Mouse (Mus musculus) limb, embryonic 14.5 days (tissue): ENCODE data around the gene Cnksr1. TPM values are rescaled to one million over a fixed set of nuclear protein-coding genes. Genes with fewer than 3 reads are reported as not detected.
"Not testable (repeated sequence)": the region's sequence is repeated elsewhere in the genome, so short reads cannot be mapped to it uniquely, and the experiment has no call there.

Experiments used
- ATAC-seq: fragments of 200-750 bp; cut with Nextera tagmentation; 2 replicates; pipeline ENCODE4 v1.8.0; 2017; ENCODE audit warnings: low read depth, moderate number of reproducible peaks, moderate TSS enrichment; ENCODE audit not compliant: low FRiP score
- DNase-seq: peaks from one replicate; pipeline ENCODE4 v3.0.0-alpha.2; 2015; ENCODE audit warnings: low spot score
- H3K27ac ChIP-seq: fragments of 300-500 bp; sonication (generic); replicated peaks from 2 replicates; pipeline ENCODE4 v1.5.1; 2014; ENCODE audit warnings: low read depth, mild to moderate bottlenecking, low read length, moderate library complexity, mixed read lengths
- H3K27me3 ChIP-seq: fragments of 300-500 bp; sonication (generic); 2 replicates; pipeline ENCODE4 v1.6.1; 2014; ENCODE audit warnings: low read length, mixed read lengths; ENCODE audit not compliant: control insufficient read depth, insufficient read depth
- H3K36me3 ChIP-seq: fragments of 300-500 bp; sonication (generic); 2 replicates; pipeline ENCODE4 v1.6.1; 2014; ENCODE audit warnings: mild to moderate bottlenecking, low read length, moderate library complexity, mixed read lengths; ENCODE audit not compliant: control insufficient read depth, insufficient read depth
- H3K4me1 ChIP-seq: fragments of 300-500 bp; sonication (generic); 2 replicates; pipeline ENCODE4 v1.6.1; 2014; ENCODE audit warnings: antibody characterized with exemption, low read length, mixed read lengths; ENCODE audit not compliant: control insufficient read depth, insufficient read depth
- H3K4me2 ChIP-seq: fragments of 300-500 bp; sonication (generic); replicated peaks from 2 replicates; pipeline ENCODE4 v1.6.1; 2014; ENCODE audit warnings: low read depth, mild to moderate bottlenecking, low read length, moderate library complexity; ENCODE audit not compliant: severe bottlenecking
- H3K4me3 ChIP-seq: fragments of 300-500 bp; sonication (generic); replicated peaks from 2 replicates; pipeline ENCODE4 v1.5.1; 2014; ENCODE audit warnings: low read length
- H3K9ac ChIP-seq: fragments of 300-500 bp; sonication (generic); 2 replicates; pipeline ENCODE4 v1.6.1; 2014; ENCODE audit warnings: mild to moderate bottlenecking, low read depth, low read length, moderate library complexity; ENCODE audit not compliant: severe bottlenecking
- H3K9me3 ChIP-seq: fragments of 300-500 bp; sonication (generic); 2 replicates; pipeline ENCODE4 v1.6.1; 2016; ENCODE audit warnings: low read length; ENCODE audit not compliant: control insufficient read depth
- POLR2A ChIP-seq: fragments of 200-500 bp; IDR thresholded peaks from 2 replicates; pipeline ENCODE4 v1.8.0; 2012; ENCODE audit warnings: inconsistent platforms, mild to moderate bottlenecking, moderate library complexity, borderline replicate concordance; ENCODE audit not compliant: insufficient read depth, insufficient read length; ENCODE audit errors: extremely low read depth
- WGBS: fragments of 180-500 bp; shearing (Covaris S2); extraction: QIAGEN DNeasy Blood & Tissue Kit; methylation state at CpG from one replicate; pipeline ENCODE4 v1.1.7; 2014; 5-methylcytosine and 5-hydroxymethylcytosine counted together
- polyA plus RNA-seq, 2 experiments: library from polyadenylated mRNA; depleted of rRNA in 1 of 2; stranded (reverse) in 1 of 2; unstranded in 1 of 2; fragments of >200 nt; fragmentation: Nextera tagmentation in 1 of 2; extraction: Ambion mirVana in 1 of 2; gene quantifications; 2 replicates each; pipeline versions ENCODE4 v1.2.1 to v1.2.3; 2012 to 2014

Cnksr1 gene
- polyA plus RNA-seq, 2 experiments, result 2.0 to 3.3 TPM

DNA sequence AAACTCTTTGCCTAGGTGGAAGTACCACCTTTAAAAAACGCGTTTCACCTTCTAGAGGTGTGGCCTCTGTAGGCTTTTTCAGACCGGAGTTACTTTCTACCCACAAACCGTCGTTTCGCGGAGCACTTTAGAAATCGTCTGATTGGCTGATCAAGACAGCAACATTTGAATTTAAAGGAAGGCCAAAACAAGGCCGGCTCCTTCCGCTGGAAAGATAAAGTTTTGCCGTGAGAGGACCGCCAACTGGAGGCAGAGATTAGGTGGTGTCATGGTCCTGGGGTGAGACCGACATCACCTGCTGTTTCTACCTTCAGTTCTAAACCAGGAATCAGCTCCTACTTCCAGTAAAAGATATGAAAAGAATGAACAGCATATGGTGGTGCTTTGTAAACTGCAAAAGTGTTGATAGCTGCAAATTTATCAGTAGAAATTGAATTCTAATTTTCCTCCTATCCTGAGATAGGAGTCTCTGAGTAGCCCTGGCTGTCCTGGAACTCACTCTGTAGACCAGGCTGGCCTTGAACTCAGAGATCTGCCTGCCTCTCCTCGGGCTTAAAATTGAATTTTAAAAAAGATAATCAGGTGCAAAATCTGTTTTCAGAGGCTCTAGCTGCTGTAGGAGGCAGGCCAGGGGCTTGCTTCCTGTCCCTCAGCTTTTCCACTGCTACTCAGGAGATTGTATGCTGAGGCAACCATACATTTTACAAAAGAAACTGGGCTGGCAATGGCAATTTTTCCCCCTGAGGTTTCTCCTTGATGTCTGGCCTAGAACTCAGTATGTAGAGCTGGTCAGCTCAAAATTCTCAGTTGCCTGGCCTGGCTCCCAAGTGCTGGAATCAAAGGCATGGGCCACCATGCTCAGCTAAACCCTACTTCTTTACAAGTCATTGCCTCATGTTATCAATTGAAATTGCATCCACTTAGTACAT is 35.5 kb upstream of the Cnksr1 start:
- Histone ChIP-seq H3K4me3 (peak overlapping the region; percentile 13), H3K36me3 (peaks cover 28% of the 10 kb centered on the region), H3K27ac (no peak overlapping the region), H3K9ac (peak overlapping the region; percentile 28; the same call in 1 of the 2 replicates), H3K4me2 (peak overlapping the region; percentile 35), H3K9me3 (no peaks in the 10 kb centered on the region), H3K27me3 (no peaks in the 10 kb centered on the region), H3K4me1 (no peaks in the 10 kb centered on the region; the same call in 1 of the 2 replicates)
- 7% methylated on average over 14 of the region's 14 CpGs for WGBS
- no peak for ATAC-seq
- peak; percentile 62 for DNase-seq
- TF ChIP-seq POLR2A, result no peak

DNA sequence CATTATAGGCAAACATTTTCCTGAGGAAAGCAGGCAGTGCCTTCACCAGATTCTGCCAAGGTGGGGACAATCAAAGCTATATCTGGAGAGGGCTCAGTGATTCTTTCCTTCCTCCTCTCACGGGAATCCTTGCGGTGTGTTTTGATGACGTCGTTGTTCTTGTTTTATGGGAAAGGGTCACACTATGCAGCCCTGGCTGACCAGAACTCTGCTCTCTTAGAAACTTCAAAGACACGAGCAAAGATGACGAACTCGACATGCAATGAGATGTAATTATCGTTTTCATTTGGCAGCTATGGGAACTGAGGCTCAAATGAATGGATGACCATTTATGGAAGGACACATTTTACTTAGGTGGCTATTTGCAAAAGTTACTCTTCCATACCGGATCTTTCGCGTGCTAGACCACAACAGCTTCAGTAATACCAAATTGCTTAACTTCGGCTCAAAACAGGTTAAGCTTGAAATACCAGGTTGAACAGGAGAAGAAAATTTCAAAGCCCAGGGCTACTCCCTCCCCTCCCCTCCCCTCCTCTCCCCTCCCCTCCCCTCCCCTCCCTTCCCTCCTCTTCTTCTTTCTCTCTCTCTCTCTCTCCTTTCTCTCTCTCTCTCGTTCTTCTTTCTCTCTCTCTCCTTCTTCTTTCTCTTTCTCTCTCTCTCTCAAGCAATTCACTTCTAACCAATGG is 34.7 kb upstream of the Cnksr1 start:
- no peak for TF ChIP-seq POLR2A
- 15% methylated on average over 13 of the region's 13 CpGs for WGBS
- peaks cover 20% of the 10 kb centered on the region for H3K36me3 ChIP-seq
- ATAC-seq, result no peak
- H3K9me3 ChIP-seq, result no peaks in the 10 kb centered on the region
- peak overlapping the region; percentile 13 for H3K4me3 ChIP-seq
- no peak for DNase-seq
- H3K27me3 ChIP-seq, result no peaks in the 10 kb centered on the region
- peak overlapping the region; percentile 35 for H3K4me2 ChIP-seq
- no peaks in the 10 kb centered on the region; the same call in 1 of the 2 replicates for H3K4me1 ChIP-seq
- H3K9ac ChIP-seq, result no peak overlapping the region
- H3K27ac ChIP-seq, result no peak overlapping the region

DNA sequence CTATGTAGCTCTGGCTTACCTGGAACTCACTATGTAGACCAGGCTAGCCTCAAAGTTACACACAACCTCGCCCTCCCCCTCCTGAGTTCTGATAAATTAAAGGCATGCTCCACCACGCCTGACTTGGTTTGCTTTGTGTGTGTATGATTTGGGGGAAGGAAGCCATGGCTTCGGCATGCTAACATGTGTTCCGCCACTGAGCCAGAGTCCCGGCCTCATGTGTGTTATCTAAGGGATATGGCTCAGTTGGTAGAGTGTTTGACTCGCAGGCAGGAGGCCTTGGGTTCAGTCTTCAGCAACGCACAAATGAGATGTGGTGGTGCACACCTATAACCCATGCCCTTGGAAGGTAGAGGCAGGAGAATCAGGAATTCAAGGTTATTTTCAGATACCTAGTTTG is 33.8 kb upstream of the Cnksr1 start:
- no peak overlapping the region for H3K27ac ChIP-seq
- no peaks in the 10 kb centered on the region for H3K27me3 ChIP-seq
- H3K9me3 ChIP-seq, result no peaks in the 10 kb centered on the region
- peaks cover 11% of the 10 kb centered on the region for H3K36me3 ChIP-seq
- WGBS, result 77% methylated on average over 7 of the region's 7 CpGs
- no peak overlapping the region for H3K4me3 ChIP-seq
- H3K4me1 ChIP-seq, result no peaks in the 10 kb centered on the region; the same call in 1 of the 2 replicates
- no peak overlapping the region for H3K4me2 ChIP-seq
- ATAC-seq, result no peak
- no peak for TF ChIP-seq POLR2A
- no peak overlapping the region for H3K9ac ChIP-seq
- DNase-seq, result no peak

DNA sequence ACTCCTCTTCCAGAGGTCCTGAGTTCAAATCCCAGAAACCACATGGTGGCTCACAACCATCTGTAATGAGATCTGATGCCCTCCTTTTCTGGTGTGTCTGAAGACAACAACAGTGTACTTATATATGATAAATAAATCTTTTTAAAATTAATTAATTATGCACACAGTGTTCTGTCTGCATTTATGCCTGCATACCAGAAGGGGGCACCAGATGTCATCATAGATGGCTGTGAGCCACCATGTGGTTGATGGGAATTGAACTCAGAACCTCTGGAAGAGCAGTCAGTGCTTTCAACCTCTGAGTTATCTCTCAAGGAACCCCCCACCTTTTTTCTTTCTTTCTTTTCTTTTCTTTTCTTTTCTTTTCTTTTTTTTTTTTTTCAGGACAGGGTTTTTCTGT is 31.4 kb upstream of the Cnksr1 start:
- not testable (repeated sequence) for H3K4me3 ChIP-seq, H3K36me3 ChIP-seq, ATAC-seq, H3K27me3 ChIP-seq, DNase-seq, H3K9ac ChIP-seq, H3K4me2 ChIP-seq, H3K9me3 ChIP-seq, H3K27ac ChIP-seq, H3K4me1 ChIP-seq

DNA sequence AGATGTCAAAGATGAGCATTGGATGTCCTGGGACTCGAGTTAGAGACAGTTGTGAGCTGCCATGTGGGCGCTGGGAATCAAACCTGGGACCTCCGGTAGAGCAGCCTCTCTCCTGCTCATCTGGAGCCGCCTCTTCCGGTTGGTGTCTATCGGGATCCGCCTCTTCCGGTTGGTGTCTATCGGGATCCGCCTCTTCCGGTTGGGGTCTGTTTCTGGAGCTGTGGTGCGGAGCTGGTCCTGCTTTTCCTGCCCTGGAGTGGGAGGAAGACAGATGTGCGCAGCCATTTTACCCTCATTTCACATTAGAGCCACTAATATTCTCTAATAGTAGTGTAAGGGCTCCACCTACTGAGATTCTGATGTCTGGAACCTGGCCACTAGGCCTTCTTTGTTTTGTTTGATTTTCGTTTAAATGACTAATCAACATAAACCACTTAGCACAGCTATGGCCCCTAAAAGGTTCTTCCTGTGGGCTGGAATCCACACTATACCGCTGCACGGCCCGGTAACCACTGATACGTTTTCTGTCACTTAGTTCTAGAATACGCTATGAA is 30.0 kb upstream of the Cnksr1 start:
- no peaks in the 10 kb centered on the region for H3K36me3 ChIP-seq
- H3K27me3 ChIP-seq, result no peaks in the 10 kb centered on the region
- H3K9ac ChIP-seq, result no peak overlapping the region
- TF ChIP-seq POLR2A, result no peak
- H3K4me1 ChIP-seq, result no peaks in the 10 kb centered on the region; the same call in 1 of the 2 replicates
- H3K4me3 ChIP-seq, result no peak overlapping the region
- H3K4me2 ChIP-seq, result no peak overlapping the region
- H3K27ac ChIP-seq, result no peak overlapping the region
- ATAC-seq (no peak), DNase-seq (no peak)
- 86% methylated on average over 19 of the region's 19 CpGs for WGBS
- H3K9me3 ChIP-seq, result no peaks in the 10 kb centered on the region
